Mouse (Mus musculus): ENCODE data around the gene Qrfp. TPM values are rescaled to one million over a fixed set of nuclear protein-coding genes. Genes with fewer than 3 reads are reported as not detected.

Gene Qrfp
- total and polyA plus RNA-seq, 3 experiments, result 0.13 TPM; not detected in 2

DNA sequence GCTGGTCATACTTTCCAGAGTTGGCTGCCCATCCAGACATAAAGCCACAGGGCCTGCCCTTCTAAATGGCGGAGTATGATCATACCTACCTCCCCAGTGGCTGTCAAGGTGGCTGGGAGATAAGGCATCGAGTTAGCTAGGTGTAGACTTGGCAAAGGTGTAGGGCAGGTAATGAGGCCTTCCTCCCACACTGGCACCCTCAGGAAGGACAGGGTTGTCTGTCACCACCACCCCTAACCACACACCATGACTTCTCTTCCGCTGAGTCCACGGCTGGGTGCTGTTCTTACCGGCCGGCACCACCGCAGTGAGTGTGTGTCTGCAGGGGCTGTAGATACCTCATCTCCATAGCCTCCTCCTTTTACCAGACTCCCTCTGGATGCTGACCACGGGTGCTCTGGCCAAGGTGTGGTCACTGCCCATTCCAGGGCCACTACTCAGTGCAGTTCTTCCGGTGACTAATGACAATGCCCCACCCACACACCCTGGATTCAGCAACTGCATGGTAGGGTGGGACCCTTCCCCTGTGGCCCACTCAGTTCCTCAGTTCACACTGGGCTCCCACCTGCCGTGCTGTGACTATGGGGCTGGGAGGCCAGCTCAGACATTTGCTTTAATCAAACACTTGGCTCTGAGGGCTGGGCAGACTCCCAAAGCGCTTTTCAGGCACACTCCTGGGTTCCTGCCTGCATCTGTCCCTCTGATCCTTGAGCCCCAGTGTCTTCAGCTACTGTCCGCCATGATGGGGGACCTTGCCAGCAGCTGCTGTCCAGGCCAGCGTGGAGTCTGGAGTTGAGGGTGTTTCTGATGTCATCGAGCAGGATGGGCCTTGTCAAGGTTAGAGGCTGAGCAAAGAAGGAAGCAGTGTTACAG, 942 bp upstream of the Qrfp start:
- Histone ChIP-seq H3K9ac (ENCODE audit: control insufficient read depth, low read depth, low read length, poor library complexity, severe bottlenecking) (no peak overlapping the region), H3K36me3 (ENCODE audit: control insufficient read depth in 1 of 2, insufficient read depth in 2 of 2, low read length in 2 of 2) (no peaks in the 10 kb centered on the region), H3K4me3 (ENCODE audit: control insufficient read depth in 1 of 2, insufficient read depth in 1 of 2, low read depth in 2 of 2, low read length in 2 of 2) (no peak overlapping the region), H3K9me3 (replicated peaks; ENCODE audit: insufficient read depth, low read length) (no peaks in the 10 kb centered on the region), H3K27me3 (ENCODE audit: control insufficient read depth in 1 of 2, insufficient read depth in 2 of 2, low read length in 2 of 2) (no peaks in the 10 kb centered on the region), H3K79me2 (ENCODE audit: control insufficient read depth, insufficient read depth, low read length, poor library complexity) (no peaks in the 10 kb centered on the region), H3K27ac (ENCODE audit: control insufficient read depth, low read depth, low read length) (no peak overlapping the region), H3K4me1 (ENCODE audit: control insufficient read depth in 1 of 2, insufficient read depth in 2 of 2, low read length in 2 of 2) (no peaks in the 10 kb centered on the region)
- TF ChIP-seq RAD21 (IDR thresholded peaks at IDR 0.05; ENCODE audit: low read depth, low read length) (no peak), POLR2AphosphoS2 (IDR thresholded peaks at IDR 0.05; ENCODE audit: low read length) (no peak), MEF2A (IDR thresholded peaks at IDR 0.05; ENCODE audit: extremely low read depth, insufficient replicate concordance, low read depth, low read length, poor library complexity, severe bottlenecking) (no peak), MAX (IDR thresholded peaks at IDR 0.05; ENCODE audit: low read length) (no peak), POLR2A (IDR thresholded peaks at IDR 0.05; ENCODE audit: control insufficient read depth in 1 of 2, insufficient read depth in 1 of 2, low read depth in 1 of 2, low read length in 2 of 2, poor library complexity in 1 of 2) (no peak), ZNF384 (IDR thresholded peaks at IDR 0.05; ENCODE audit: low read depth, low read length) (no peak), USF2 (IDR thresholded peaks at IDR 0.05; ENCODE audit: borderline replicate concordance in 1 of 2, insufficient read depth in 1 of 2, low read depth in 1 of 2, low read length in 2 of 2) (no peak), CHD2 (IDR thresholded peaks at IDR 0.05; ENCODE audit: low read length) (no peak), TBP (IDR thresholded peaks at IDR 0.05; ENCODE audit: low read depth, low read length) (no peak), CHD1 (IDR thresholded peaks at IDR 0.05; ENCODE audit: low read depth, low read length) (no peak), ZKSCAN1 (IDR thresholded peaks at IDR 0.05; ENCODE audit: low read depth, low read length) (no peak), MYC (IDR thresholded peaks at IDR 0.05; ENCODE audit: low read depth, low read length) (no peak), JUND (IDR thresholded peaks at IDR 0.05; ENCODE audit: low read depth, low read length) (no peak), GABPA (IDR thresholded peaks at IDR 0.05; ENCODE audit: low read depth, low read length) (no peak), BHLHE40 (IDR thresholded peaks at IDR 0.05; ENCODE audit: borderline replicate concordance, low read depth, low read length) (no peak), POLR2AphosphoS5 (IDR thresholded peaks at IDR 0.05; ENCODE audit: borderline replicate concordance, low read depth, low read length) (no peak), GATA1 (IDR thresholded peaks at IDR 0.05; ENCODE audit: low read depth, low read length) (no peak), NELFE (IDR thresholded peaks at IDR 0.05; ENCODE audit: low read depth, low read length) (no peak)
- DNase-seq (ENCODE audit: low read depth, low spot score), result no peak

GRCm38 (mm10) chr2:31809358-31809740, 1.0 kb downstream of the Qrfp start:
- no peak overlapping the region for H3K27ac ChIP-seq (ENCODE audit: control insufficient read depth, low read depth, low read length)
- no peaks in the 10 kb centered on the region for H3K4me1 ChIP-seq (ENCODE audit: control insufficient read depth in 1 of 2, insufficient read depth in 2 of 2, low read length in 2 of 2)
- H3K36me3 ChIP-seq (ENCODE audit: control insufficient read depth in 1 of 2, insufficient read depth in 2 of 2, low read length in 2 of 2), result no peaks in the 10 kb centered on the region
- TF ChIP-seq TBP (IDR thresholded peaks at IDR 0.05; ENCODE audit: low read depth, low read length) (no peak), MYB (IDR thresholded peaks at IDR 0.05; ENCODE audit: low read depth, low read length) (no peak), MXI1 (IDR thresholded peaks at IDR 0.05; ENCODE audit: low read depth, low read length) (no peak), ZMIZ1 (IDR thresholded peaks at IDR 0.05; ENCODE audit: low read depth, low read length) (no peak), MAZ (IDR thresholded peaks at IDR 0.05; ENCODE audit: low read depth, low read length) (no peak), EP300 (IDR thresholded peaks at IDR 0.05; ENCODE audit: low read depth in 1 of 2, low read length in 2 of 2) (no peak), GATA1 (IDR thresholded peaks at IDR 0.05; ENCODE audit: low read depth, low read length) (no peak), POLR2A (IDR thresholded peaks at IDR 0.05; ENCODE audit: control insufficient read depth in 1 of 2, insufficient read depth in 1 of 2, low read depth in 1 of 2, low read length in 2 of 2, poor library complexity in 1 of 2) (no peak), ZNF384 (IDR thresholded peaks at IDR 0.05; ENCODE audit: low read depth, low read length) (no peak), MAX (IDR thresholded peaks at IDR 0.05; ENCODE audit: low read length) (no peak), MAFK (IDR thresholded peaks at IDR 0.05; ENCODE audit: borderline replicate concordance, low read depth, low read length) (no peak), NELFE (IDR thresholded peaks at IDR 0.05; ENCODE audit: low read depth, low read length) (no peak), POLR2AphosphoS2 (IDR thresholded peaks at IDR 0.05; ENCODE audit: low read length) (no peak)
- no peak overlapping the region for H3K4me3 ChIP-seq (ENCODE audit: control insufficient read depth in 1 of 2, insufficient read depth in 1 of 2, low read depth in 2 of 2, low read length in 2 of 2)
- H3K79me2 ChIP-seq (ENCODE audit: control insufficient read depth, insufficient read depth, low read length, poor library complexity), result no peaks in the 10 kb centered on the region
- no peaks in the 10 kb centered on the region for H3K27me3 ChIP-seq (ENCODE audit: control insufficient read depth in 1 of 2, insufficient read depth in 2 of 2, low read length in 2 of 2)
- no peaks in the 10 kb centered on the region for H3K9me3 ChIP-seq (replicated peaks; ENCODE audit: insufficient read depth, low read length)
- no peak overlapping the region for H3K9ac ChIP-seq (ENCODE audit: control insufficient read depth, low read depth, low read length, poor library complexity, severe bottlenecking)
- no peak for DNase-seq (ENCODE audit: low read depth, low spot score)
